Mouse (Mus musculus): ENCODE results near the gene Clcc1.
"Not testable (repeated sequence)": the region's sequence is repeated elsewhere in the genome, so short reads cannot be mapped to it uniquely, and the experiment has no call there.

DNA sequence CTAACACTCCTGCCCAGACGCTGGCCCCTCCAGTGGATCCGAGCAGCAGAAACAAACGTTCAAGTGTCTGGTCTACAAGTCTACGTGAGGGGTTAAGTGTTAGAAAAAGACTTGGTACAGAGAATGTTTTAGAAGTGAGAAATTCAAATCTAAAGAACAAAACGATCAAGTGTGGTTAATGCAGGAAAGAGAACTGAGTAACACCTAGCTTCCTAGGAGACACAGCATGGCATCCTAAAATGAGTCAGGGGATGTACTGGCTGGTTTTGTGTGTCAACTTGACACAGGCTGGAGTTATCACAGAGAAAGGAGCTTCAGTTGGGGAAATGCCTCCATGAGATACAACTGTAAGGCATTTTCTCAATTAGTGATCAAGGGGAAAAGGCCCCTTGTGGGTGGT lies 29.9 kb downstream of the Clcc1 start:
- not testable (repeated sequence) for TF ChIP-seq CTCF (conservative IDR thresholded peaks at IDR 0.05; ENCODE audit: insufficient read depth, insufficient read length, low read depth, low read length); POLR2A (IDR thresholded peaks at IDR 0.05; ENCODE audit: low read depth, low read length)
